Mouse (Mus musculus): ENCODE measurements around the gene Pigg.

DNA sequence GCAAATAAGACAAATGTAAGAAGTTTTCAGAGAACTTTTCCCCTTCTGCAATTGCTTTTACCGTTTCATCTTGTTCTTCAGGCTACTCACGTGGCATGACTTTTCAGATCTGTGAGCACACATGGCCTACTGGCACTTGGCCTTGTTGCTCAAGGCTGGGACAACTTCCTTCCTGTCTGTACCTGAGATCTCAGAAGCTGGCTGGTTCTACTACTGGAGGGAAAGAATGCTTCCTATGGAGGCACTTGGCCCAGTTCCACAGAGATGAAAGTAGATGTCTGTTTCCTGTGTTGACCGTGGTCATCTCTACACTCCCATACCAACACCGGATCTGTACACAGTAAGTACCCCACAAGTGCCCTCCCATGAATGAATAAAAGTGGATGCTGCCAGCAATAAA lies 47.8 kb downstream of the Pigg start:
- no peak for TF ChIP-seq CTCF (IDR thresholded peaks at IDR 0.05; ENCODE audit: insufficient read depth, low read depth, low read length)
- TF ChIP-seq POLR2A (IDR thresholded peaks at IDR 0.05; ENCODE audit: insufficient read depth, low read depth, low read length) = no peak

Measured in olfactory bulb, adult 2 months (tissue).